Mouse (Mus musculus): Measurements from ENCODE around the gene Maml3.

- peak; percentile 40 for TF ChIP-seq CTCF (IDR thresholded peaks at IDR 0.05; ENCODE audit: low read depth)
- no peak for TF ChIP-seq EP300 (optimal IDR thresholded peaks at IDR 0.05)
Observed at GRCm38 (mm10) chr3:52101977-52102600, 2.8 kb downstream of the Maml3 start.

Data from stomach, postnatal 0 days (tissue).